Mouse (Mus musculus): ENCODE data around the gene Mamstr. TPM values are rescaled to one million over a fixed set of nuclear protein-coding genes. Genes with fewer than 3 reads are reported as not detected.
A peak's percentile ranks its signal among the peaks of the same experiment; 100 is the strongest.

Gene Mamstr
- polyA plus RNA-seq, 1 experiment = 2.5 TPM

DNA sequence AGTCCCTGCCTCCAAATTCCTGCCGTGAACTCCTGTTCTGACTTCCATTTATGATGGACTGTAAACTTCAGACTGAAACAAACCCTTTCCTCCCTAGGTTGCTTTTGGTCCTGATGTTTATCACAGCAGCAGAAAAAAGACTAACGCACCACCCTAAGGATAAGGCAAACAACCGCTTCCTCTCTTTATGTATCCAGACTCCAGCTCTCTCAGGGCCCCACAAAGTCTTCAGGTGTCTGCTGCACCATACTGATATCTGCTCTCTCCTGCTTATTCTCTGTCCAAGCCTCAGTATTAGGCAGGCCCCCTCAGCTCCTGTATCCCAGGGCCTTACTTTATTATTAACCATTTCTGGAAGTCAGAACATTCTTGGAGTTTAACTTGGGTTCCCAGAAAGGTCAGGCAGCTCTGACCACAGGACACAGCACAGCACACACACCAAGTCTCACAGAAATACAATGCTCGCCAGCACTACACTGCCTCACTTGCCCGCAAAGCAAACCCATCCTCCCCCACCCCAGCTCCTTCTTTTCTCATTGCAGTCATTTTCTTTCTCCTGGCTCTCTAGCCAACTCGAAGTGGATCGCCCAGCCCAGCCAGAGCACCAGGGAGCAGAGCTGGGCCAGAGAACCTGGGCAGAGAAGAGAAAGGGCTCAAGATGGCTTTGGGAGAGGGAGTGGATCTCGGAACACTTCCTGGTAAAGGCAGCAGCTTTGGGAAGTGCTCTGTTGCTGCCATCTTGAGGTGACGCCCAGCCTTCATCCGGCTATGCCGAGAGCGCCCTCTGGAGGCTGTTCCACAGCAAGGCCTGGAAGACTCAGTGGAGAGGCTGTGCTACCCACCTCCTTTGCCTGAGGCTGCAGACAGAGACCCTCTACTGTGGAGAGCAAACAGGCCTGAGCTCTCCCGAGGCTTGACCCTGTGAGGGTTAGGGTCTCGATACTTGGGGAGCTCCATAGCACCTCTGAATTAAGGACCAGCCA lies 42.7 kb downstream of the Mamstr start:
- no peak overlapping the region for H3K4me3 ChIP-seq (ENCODE audit: extremely low read depth, insufficient read depth, insufficient read length)
- H3K27me3 ChIP-seq (ENCODE audit: control insufficient read depth, insufficient read depth, low read length) = no peaks in the 10 kb centered on the region
- DNase-seq (ENCODE audit: low read depth in 1 of 2, low spot score in 2 of 2) = peak; percentile 60 to 78
- H3K4me1 ChIP-seq (ENCODE audit: control insufficient read depth, insufficient read depth, insufficient read length) = peaks cover 29% of the 10 kb centered on the region
- H3K36me3 ChIP-seq (ENCODE audit: control insufficient read depth, insufficient read depth, low read length) = no peaks in the 10 kb centered on the region
- H3K27ac ChIP-seq (ENCODE audit: insufficient read depth, low read length) = peak overlapping the region; percentile 89
- no peak for TF ChIP-seq POLR2A (IDR thresholded peaks at IDR 0.05; ENCODE audit: low read depth, low read length)
- peak; percentile 96 for TF ChIP-seq CTCF (IDR thresholded peaks at IDR 0.05; ENCODE audit: extremely low read depth, insufficient read depth, insufficient read length, insufficient replicate concordance)
- 47% methylated on average over 14 of the region's 14 CpGs for WGBS

- TF ChIP-seq POLR2A (IDR thresholded peaks at IDR 0.05; ENCODE audit: low read depth, low read length) = no peak
- no peak for TF ChIP-seq CTCF (IDR thresholded peaks at IDR 0.05; ENCODE audit: extremely low read depth, insufficient read depth, insufficient read length, insufficient replicate concordance)
- Histone ChIP-seq H3K4me3 (ENCODE audit: extremely low read depth, insufficient read depth, insufficient read length) (no peak within 1 kb of the TSS), H3K36me3 (ENCODE audit: control insufficient read depth, insufficient read depth, low read length) (no peaks in the 10 kb centered on the region), H3K27ac (ENCODE audit: insufficient read depth, low read length) (no peak within 1 kb of the TSS), H3K27me3 (ENCODE audit: control insufficient read depth, insufficient read depth, low read length) (no peaks in the 10 kb centered on the region), H3K4me1 (ENCODE audit: control insufficient read depth, insufficient read depth, insufficient read length) (peaks cover 29% of the 10 kb centered on the region)
- DNase-seq (ENCODE audit: low read depth in 1 of 2, low spot score in 2 of 2) = no peak
- WGBS = 73% methylated on average over 7 of the region's 7 CpGs
These were observed 43.7 kb downstream of the Mamstr start, which contains the start of gene Ntn5 for GRCm38 (mm10) chr7:45683396-45684050. Gene Ntn5, plus strand, starts transcription at chr7:45684022.

GRCm38 (mm10) chr7:45685811-45686210 lies 46.0 kb downstream of the Mamstr start:
- no peaks in the 10 kb centered on the region for H3K36me3 ChIP-seq (ENCODE audit: control insufficient read depth, insufficient read depth, low read length)
- no peaks in the 10 kb centered on the region for H3K27me3 ChIP-seq (ENCODE audit: control insufficient read depth, insufficient read depth, low read length)
- TF ChIP-seq CTCF (IDR thresholded peaks at IDR 0.05; ENCODE audit: extremely low read depth, insufficient read depth, insufficient read length, insufficient replicate concordance) (no peak), POLR2A (IDR thresholded peaks at IDR 0.05; ENCODE audit: low read depth, low read length) (no peak)
- no peak overlapping the region for H3K27ac ChIP-seq (ENCODE audit: insufficient read depth, low read length)
- H3K4me1 ChIP-seq (ENCODE audit: control insufficient read depth, insufficient read depth, insufficient read length) = peaks cover 18% of the 10 kb centered on the region
- no peak overlapping the region for H3K4me3 ChIP-seq (ENCODE audit: extremely low read depth, insufficient read depth, insufficient read length)
- no peak for DNase-seq (ENCODE audit: low read depth in 1 of 2, low spot score in 2 of 2)
- WGBS = 85% methylated on average over 10 of the region's 10 CpGs

- no peaks in the 10 kb centered on the region for H3K27me3 ChIP-seq (ENCODE audit: control insufficient read depth, insufficient read depth, low read length)
- 66% methylated on average over 3 of the region's 3 CpGs for WGBS
- TF ChIP-seq POLR2A (IDR thresholded peaks at IDR 0.05; ENCODE audit: low read depth, low read length) = no peak
- TF ChIP-seq CTCF (IDR thresholded peaks at IDR 0.05; ENCODE audit: extremely low read depth, insufficient read depth, insufficient read length, insufficient replicate concordance) = no peak
- no peak overlapping the region for H3K4me3 ChIP-seq (ENCODE audit: extremely low read depth, insufficient read depth, insufficient read length)
- no peak for DNase-seq (ENCODE audit: low read depth in 1 of 2, low spot score in 2 of 2)
- no peaks in the 10 kb centered on the region for H3K36me3 ChIP-seq (ENCODE audit: control insufficient read depth, insufficient read depth, low read length)
- no peak overlapping the region for H3K27ac ChIP-seq (ENCODE audit: insufficient read depth, low read length)
- H3K4me1 ChIP-seq (ENCODE audit: control insufficient read depth, insufficient read depth, insufficient read length) = peaks cover 11% of the 10 kb centered on the region
These were observed 47.1 kb downstream of the Mamstr start for GRCm38 (mm10) chr7:45686841-45687240.

DNA sequence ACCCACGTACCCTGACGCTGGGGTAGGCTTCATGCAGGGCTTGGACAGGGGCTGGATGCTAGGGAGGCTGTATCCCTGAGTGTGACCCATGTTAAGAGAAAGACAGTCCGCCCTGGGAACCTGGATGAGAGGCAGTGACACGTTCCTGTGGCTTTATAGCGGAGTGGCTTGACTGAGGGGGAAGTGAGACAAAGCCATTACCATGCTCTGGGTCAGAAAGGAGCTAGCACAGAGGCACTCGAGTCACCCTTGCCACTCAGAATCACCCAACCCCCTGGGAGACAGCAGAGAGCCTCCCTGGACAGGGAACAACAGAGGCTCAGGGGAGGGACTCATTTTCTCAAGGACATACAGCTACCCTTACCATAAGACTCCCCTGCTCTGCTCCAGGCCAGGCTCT lies 49.3 kb downstream of the Mamstr start:
- no peak for DNase-seq (ENCODE audit: low read depth in 1 of 2, low spot score in 2 of 2)
- Histone ChIP-seq H3K36me3 (ENCODE audit: control insufficient read depth, insufficient read depth, low read length) (no peaks in the 10 kb centered on the region), H3K4me1 (ENCODE audit: control insufficient read depth, insufficient read depth, insufficient read length) (peaks cover 4% of the 10 kb centered on the region; the same call in 1 of the 2 replicates), H3K4me3 (ENCODE audit: extremely low read depth, insufficient read depth, insufficient read length) (no peak overlapping the region), H3K27me3 (ENCODE audit: control insufficient read depth, insufficient read depth, low read length) (no peaks in the 10 kb centered on the region), H3K27ac (ENCODE audit: insufficient read depth, low read length) (no peak overlapping the region)
- WGBS = 43% methylated on average over 6 of the region's 6 CpGs
- no peak for TF ChIP-seq CTCF (IDR thresholded peaks at IDR 0.05; ENCODE audit: extremely low read depth, insufficient read depth, insufficient read length, insufficient replicate concordance)
- no peak for TF ChIP-seq POLR2A (IDR thresholded peaks at IDR 0.05; ENCODE audit: low read depth, low read length)

GRCm38 (mm10) chr7:45689800-45690199 lies 50.0 kb downstream of the Mamstr start:
- Histone ChIP-seq H3K36me3 (ENCODE audit: control insufficient read depth, insufficient read depth, low read length) (no peaks in the 10 kb centered on the region), H3K27me3 (ENCODE audit: control insufficient read depth, insufficient read depth, low read length) (no peaks in the 10 kb centered on the region), H3K27ac (ENCODE audit: insufficient read depth, low read length) (no peak overlapping the region), H3K4me3 (ENCODE audit: extremely low read depth, insufficient read depth, insufficient read length) (no peak overlapping the region), H3K4me1 (ENCODE audit: control insufficient read depth, insufficient read depth, insufficient read length) (peaks cover 4% of the 10 kb centered on the region; the same call in 1 of the 2 replicates)
- no peak for TF ChIP-seq POLR2A (IDR thresholded peaks at IDR 0.05; ENCODE audit: low read depth, low read length)
- TF ChIP-seq CTCF (IDR thresholded peaks at IDR 0.05; ENCODE audit: extremely low read depth, insufficient read depth, insufficient read length, insufficient replicate concordance) = no peak
- WGBS = 81% methylated on average over 11 of the region's 11 CpGs
- no peak for DNase-seq (ENCODE audit: low read depth in 1 of 2, low spot score in 2 of 2)
